Mouse (Mus musculus) fibroblast of lung, adult 2 months (primary cell): ENCODE data around the gene Adgrg6.

Experiments used
- DNase-seq: peaks from one replicate; pipeline ENCODE4 v3.0.0-alpha.2; 2011; ENCODE audit warnings: low read depth

Gene Adgrg6

GRCm38 (mm10) chr10:14544941-14545717 is at the start of gene Adgrg6:
TSS of gene Adgrg6 (minus strand) at chr10:14545659.
- no peak for DNase-seq

GRCm38 (mm10) chr10:14592215-14592614 is 46.8 kb upstream of the Adgrg6 start:
- DNase-seq: no peak

GRCm38 (mm10) chr10:14590816-14591215 is 45.4 kb upstream of the Adgrg6 start:
- no peak for DNase-seq

- DNase-seq: no peak
These were observed 44.2 kb upstream of the Adgrg6 start for GRCm38 (mm10) chr10:14589667-14590066.

- no peak for DNase-seq
These were observed 38.0 kb upstream of the Adgrg6 start for GRCm38 (mm10) chr10:14583496-14583895.

GRCm38 (mm10) chr10:14574255-14574654 is 28.8 kb upstream of the Adgrg6 start:
- no peak for DNase-seq

GRCm38 (mm10) chr10:14571143-14571542 is 25.7 kb upstream of the Adgrg6 start:
- no peak for DNase-seq

GRCm38 (mm10) chr10:14570616-14571015 is 25.2 kb upstream of the Adgrg6 start:
- DNase-seq: no peak

- DNase-seq: no peak
These were observed 672 bp upstream of the Adgrg6 start for GRCm38 (mm10) chr10:14546111-14546551.

GRCm38 (mm10) chr10:14544608-14544940 is 885 bp downstream of the Adgrg6 start:
- no peak for DNase-seq

- DNase-seq: no peak
These were observed 1.9 kb downstream of the Adgrg6 start for GRCm38 (mm10) chr10:14543511-14544067.

GRCm38 (mm10) chr10:14537102-14537501 is 8.4 kb downstream of the Adgrg6 start:
- DNase-seq: no peak

GRCm38 (mm10) chr10:14531090-14531489 is 14.4 kb downstream of the Adgrg6 start:
- no peak for DNase-seq

GRCm38 (mm10) chr10:14530670-14531069 is 14.8 kb downstream of the Adgrg6 start:
- no peak for DNase-seq

GRCm38 (mm10) chr10:14527765-14528164 is 17.7 kb downstream of the Adgrg6 start:
- no peak for DNase-seq

GRCm38 (mm10) chr10:14522729-14523128 is 22.7 kb downstream of the Adgrg6 start:
- no peak for DNase-seq

GRCm38 (mm10) chr10:14520912-14521675 is 24.4 kb downstream of the Adgrg6 start:
- DNase-seq: no peak

- no peak for DNase-seq
These were observed 27.6 kb downstream of the Adgrg6 start for GRCm38 (mm10) chr10:14517909-14518308.

GRCm38 (mm10) chr10:14511904-14512663 is 33.4 kb downstream of the Adgrg6 start:
- no peak for DNase-seq

- DNase-seq: no peak
These were observed 34.3 kb downstream of the Adgrg6 start for GRCm38 (mm10) chr10:14511157-14511556.

- DNase-seq: no peak
These were observed 49.8 kb downstream of the Adgrg6 start for GRCm38 (mm10) chr10:14495658-14496057.

- no peak for DNase-seq
These were observed 50.3 kb downstream of the Adgrg6 start for GRCm38 (mm10) chr10:14495204-14495603.
